Mouse (Mus musculus) brain, embryonic 14.5 days (tissue): Measurements from ENCODE around the gene Ank2. TPM values are rescaled to one million over a fixed set of nuclear protein-coding genes. Genes with fewer than 3 reads are reported as not detected.
A peak's percentile ranks its signal among the peaks of the same experiment; 100 is the strongest.

Source experiments
- DNase-seq: peaks from one replicate; pipeline ENCODE4 v3.0.0-alpha.2; 2011; ENCODE audit warnings: low read depth
- CTCF ChIP-seq: fragments of 200-500 bp; IDR thresholded peaks from 2 replicates; pipeline ENCODE4 v1.5.1; 2012; ENCODE audit warnings: inconsistent platforms, mild to moderate bottlenecking, moderate library complexity, borderline replicate concordance; ENCODE audit not compliant: insufficient read depth, insufficient read length; ENCODE audit errors: extremely low read depth
- POLR2A ChIP-seq: fragments of 200-500 bp; IDR thresholded peaks from 2 replicates; pipeline ENCODE4 v1.6.1; 2012; ENCODE audit warnings: mild to moderate bottlenecking, inconsistent platforms, borderline replicate concordance; ENCODE audit not compliant: poor library complexity, insufficient read depth, insufficient read length, severe bottlenecking; ENCODE audit errors: extremely low read depth
- polyA plus RNA-seq: library from polyadenylated mRNA; depleted of rRNA; stranded (reverse); fragments of >200 nt; gene quantifications from 2 replicates; pipeline ENCODE4 v1.2.3, GENCODE M21; 2012

Gene Ank2
- polyA plus RNA-seq, 1 experiment: 187 TPM

- TF ChIP-seq POLR2A (no peak), CTCF (no peak)
- DNase-seq: no peak
Measured at GRCm38 (mm10) chr3:127198656-127199055, 300.5 kb downstream of the Ank2 start.

- no peak for DNase-seq
- no peak for TF ChIP-seq CTCF
- no peak for TF ChIP-seq POLR2A
Measured at GRCm38 (mm10) chr3:127188789-127189128, 310.4 kb downstream of the Ank2 start.

GRCm38 (mm10) chr3:127188086-127188788 is 310.9 kb downstream of the Ank2 start:
- peak; percentile 69 for DNase-seq
- TF ChIP-seq POLR2A (no peak), CTCF (no peak)

- TF ChIP-seq CTCF (no peak), POLR2A (no peak)
Measured at GRCm38 (mm10) chr3:127187081-127187480, 312.1 kb downstream of the Ank2 start.

GRCm38 (mm10) chr3:127186239-127186638 is 312.9 kb downstream of the Ank2 start:
- no peak for DNase-seq
- TF ChIP-seq POLR2A (no peak), CTCF (no peak)

More at GRCm38 (mm10) chr3:127187081-127187480, 312.1 kb downstream of the Ank2 start:
- no peak for DNase-seq

GRCm38 (mm10) chr3:127183998-127184753 is 315.0 kb downstream of the Ank2 start:
- no peak for TF ChIP-seq POLR2A
- TF ChIP-seq CTCF: peak; percentile 84
- DNase-seq: peak; percentile 84

GRCm38 (mm10) chr3:127172697-127173096 is 326.5 kb downstream of the Ank2 start:
- no peak for TF ChIP-seq POLR2A
- TF ChIP-seq CTCF: no peak
- no peak for DNase-seq

- no peak for TF ChIP-seq POLR2A
- TF ChIP-seq CTCF: no peak
- DNase-seq: no peak
Measured at GRCm38 (mm10) chr3:127170246-127170645, 328.9 kb downstream of the Ank2 start.

- no peak for DNase-seq
- no peak for TF ChIP-seq CTCF
- no peak for TF ChIP-seq POLR2A
Measured at GRCm38 (mm10) chr3:127169114-127169513, 330.0 kb downstream of the Ank2 start.

GRCm38 (mm10) chr3:127163749-127164148 is 335.4 kb downstream of the Ank2 start:
- no peak for DNase-seq

GRCm38 (mm10) chr3:127161998-127162712 is 337.0 kb downstream of the Ank2 start:
- TF ChIP-seq POLR2A (no peak), CTCF (no peak)

More at GRCm38 (mm10) chr3:127163749-127164148, 335.4 kb downstream of the Ank2 start:
- TF ChIP-seq CTCF (no peak), POLR2A (no peak)

More at GRCm38 (mm10) chr3:127161998-127162712, 337.0 kb downstream of the Ank2 start:
- peak; percentile 92 for DNase-seq
